Mouse (Mus musculus) cortical plate, adult 2 months (tissue): ENCODE measurements around the gene Spata45. TPM values are rescaled to one million over a fixed set of nuclear protein-coding genes. Genes with fewer than 3 reads are reported as not detected.

Experiments used
- H3K27ac ChIP-seq: fragments of 200-500 bp; 2 replicates; pipeline ENCODE4 v1.5.1; 2012; ENCODE audit warnings: low read length, control low read depth, inconsistent platforms; ENCODE audit not compliant: insufficient read depth
- H3K4me1 ChIP-seq: fragments of 200-500 bp; 2 replicates; pipeline ENCODE4 v1.6.1; 2011; ENCODE audit warnings: low read length; ENCODE audit not compliant: control insufficient read depth, insufficient read depth
- H3K4me3 ChIP-seq: fragments of 200-500 bp; 2 replicates; pipeline ENCODE4 v1.5.1; 2011; ENCODE audit warnings: mild to moderate bottlenecking, low read length, control low read depth; ENCODE audit not compliant: insufficient read depth
- CTCF ChIP-seq: fragments of 200-500 bp; IDR thresholded peaks from 2 replicates; pipeline ENCODE4 v1.5.1; 2011; ENCODE audit warnings: mild to moderate bottlenecking, control low read depth, low read length; ENCODE audit not compliant: insufficient read depth; ENCODE audit errors: extremely low read depth
- POLR2A ChIP-seq: fragments of 200-500 bp; IDR thresholded peaks from 2 replicates; pipeline ENCODE4 v1.6.1; 2011; ENCODE audit warnings: mild to moderate bottlenecking, low read length, control low read depth; ENCODE audit not compliant: insufficient read depth; ENCODE audit errors: extremely low read depth
- polyA plus RNA-seq: library from polyadenylated mRNA; depleted of rRNA; stranded (reverse); fragments of >200 nt; gene quantifications from 2 replicates; pipeline ENCODE4 v1.2.3, GENCODE M21; 2012; rRNA removed

The Spata45 gene
- polyA plus RNA-seq, 1 experiment, result not detected

DNA sequence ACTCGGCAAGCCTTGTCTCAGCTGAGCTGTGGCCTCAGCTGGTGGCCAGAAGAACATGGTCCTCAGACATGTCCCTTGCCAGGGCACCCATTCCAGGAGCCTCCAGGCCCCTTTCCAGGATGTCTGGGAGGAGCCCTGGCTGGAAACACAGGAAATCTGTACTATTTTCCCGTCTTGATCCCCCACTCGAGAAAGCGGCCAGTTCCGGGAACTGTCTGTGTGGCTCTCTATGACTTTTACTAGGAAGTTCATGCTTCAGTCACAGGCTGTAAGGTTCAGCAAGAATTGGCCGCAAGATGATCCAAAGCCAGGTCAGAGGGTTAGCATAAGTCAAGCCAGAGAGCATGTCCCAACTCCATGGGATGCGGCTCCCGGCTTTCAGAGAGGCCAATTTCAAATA, 55.6 kb downstream of the Spata45 start:
- H3K4me1 ChIP-seq, result peaks cover 5% of the 10 kb centered on the region
- H3K4me3 ChIP-seq, result no peak overlapping the region
- H3K27ac ChIP-seq, result no peak overlapping the region
- TF ChIP-seq POLR2A, result no peak
- TF ChIP-seq CTCF, result no peak

Other genes starting within 250 kb of the Spata45 start
- 26.1 and 30.7 TPM in 2 replicates for gene Rps6kc1, start 124.9 kb upstream of the Spata45 start, polyA plus RNA-seq
- gene Angel2, start 111.5 kb upstream of the Spata45 start, polyA plus RNA-seq, result 57.3 and 61.5 TPM in 2 replicates
- 1.9 and 2.0 TPM in 2 replicates for gene Vash2, start 57.3 kb upstream of the Spata45 start, polyA plus RNA-seq
- 16.9 and 17.0 TPM in 2 replicates for gene Flvcr1, start 10.5 kb upstream of the Spata45 start, polyA plus RNA-seq
- 60.7 and 62.4 TPM in 2 replicates for gene Tatdn3, start 26.3 kb downstream of the Spata45 start, polyA plus RNA-seq
- 0.52 and 0.61 TPM in 2 replicates for gene Nsl1, start 26.4 kb downstream of the Spata45 start, polyA plus RNA-seq
- 3.2 and 4.8 TPM in 2 replicates for gene Batf3, start 61.2 kb downstream of the Spata45 start, polyA plus RNA-seq
- gene Fam71a, start 128.2 kb downstream of the Spata45 start, polyA plus RNA-seq, result not detected in 2 replicates
- gene Atf3, start 181.4 kb downstream of the Spata45 start, polyA plus RNA-seq, result 0.72 and 0.73 TPM in 2 replicates